Mouse (Mus musculus): Measurements from ENCODE around the gene H3f3b. TPM values are rescaled to one million over a fixed set of nuclear protein-coding genes. Genes with fewer than 3 reads are reported as not detected.
"Not testable (repeated sequence)": the region's sequence is repeated elsewhere in the genome, so short reads cannot be mapped to it uniquely, and the experiment has no call there.

H3f3b gene
- polyA plus RNA-seq, 1 experiment, result 217 TPM

DNA sequence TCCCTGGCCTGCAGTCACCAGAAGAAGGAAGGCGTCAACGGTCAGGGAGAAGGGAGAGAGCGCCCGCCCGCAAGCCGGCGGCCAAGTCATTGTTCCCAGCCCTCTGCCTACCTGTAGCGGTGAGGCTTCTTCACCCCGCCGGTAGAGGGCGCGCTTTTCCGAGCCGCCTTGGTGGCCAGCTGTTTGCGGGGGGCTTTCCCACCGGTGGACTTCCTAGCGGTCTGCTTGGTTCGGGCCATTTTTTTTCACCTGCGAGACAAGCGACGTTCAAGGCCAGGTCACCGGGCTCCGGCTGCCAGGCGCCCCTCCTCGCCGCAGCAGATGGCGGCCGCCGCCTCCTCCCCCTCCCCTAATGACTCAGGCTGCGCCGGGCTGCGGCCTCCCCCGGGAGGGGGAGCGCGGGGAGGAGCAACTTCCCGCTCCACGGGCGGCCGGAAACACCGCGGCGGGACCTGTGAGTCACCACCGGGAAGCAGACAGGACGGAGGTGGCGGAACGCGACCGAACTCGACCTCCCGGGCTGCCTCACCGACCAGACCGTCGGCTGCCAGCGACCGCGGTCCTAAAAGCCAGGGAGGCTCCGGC, 3.9 kb downstream of the H3f3b start:
- no peaks in the 10 kb centered on the region for H3K4me1 ChIP-seq (ENCODE audit: control insufficient read depth, insufficient read depth, low read length)

DNA sequence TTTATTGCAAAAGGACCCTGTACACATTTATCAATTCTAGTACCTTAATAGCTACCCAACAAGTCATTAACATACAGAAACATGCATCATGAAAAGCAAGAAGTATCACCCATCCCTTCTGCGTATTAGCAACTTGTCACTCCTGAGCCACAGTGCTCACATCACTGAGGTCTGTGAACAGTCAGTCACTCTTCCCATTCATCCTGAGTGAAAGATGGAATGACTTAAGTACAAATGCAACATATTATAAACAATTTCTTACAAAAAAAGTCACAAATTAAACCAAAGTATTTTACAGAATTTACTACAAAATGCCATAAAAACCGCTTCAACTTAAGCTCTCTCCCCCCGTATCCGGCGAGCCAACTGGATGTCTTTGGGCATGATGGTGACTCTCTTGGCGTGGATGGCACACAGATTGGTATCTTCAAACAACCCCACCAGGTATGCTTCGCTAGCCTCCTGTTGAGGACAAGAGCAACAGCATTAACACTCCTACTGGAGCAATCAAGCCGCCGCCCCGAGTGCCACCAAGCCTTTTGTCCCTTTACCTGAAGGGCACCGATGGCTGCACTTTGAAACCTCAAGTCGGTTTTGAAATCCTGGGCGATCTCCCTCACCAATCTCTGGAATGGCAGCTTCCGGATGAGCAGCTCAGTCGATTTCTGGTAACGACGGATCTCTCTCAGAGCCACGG, 4.5 kb downstream of the H3f3b start:
- H3K4me3 ChIP-seq (ENCODE audit: insufficient read depth, low read length), result peak overlapping the region; percentile 91
- peak overlapping the region; percentile 94; the same call in 1 of the 2 replicates for H3K27ac ChIP-seq (ENCODE audit: insufficient read depth, low read length)
- not testable (repeated sequence) for H3K4me1 ChIP-seq (ENCODE audit: control insufficient read depth, insufficient read depth, low read length)

More for the DNA sequence above, 3.9 kb downstream of the H3f3b start:
- Histone ChIP-seq H3K4me3 (ENCODE audit: insufficient read depth, low read length) (peak overlapping the region; percentile 91), H3K27ac (ENCODE audit: insufficient read depth, low read length) (peak overlapping the region; percentile 94)
- TF ChIP-seq CTCF (IDR thresholded peaks at IDR 0.05; ENCODE audit: extremely low read depth, insufficient read depth, low read length) (peak; percentile 45), POLR2A (IDR thresholded peaks at IDR 0.05; ENCODE audit: extremely low read depth, insufficient read depth, low read length) (no peak)

DNA sequence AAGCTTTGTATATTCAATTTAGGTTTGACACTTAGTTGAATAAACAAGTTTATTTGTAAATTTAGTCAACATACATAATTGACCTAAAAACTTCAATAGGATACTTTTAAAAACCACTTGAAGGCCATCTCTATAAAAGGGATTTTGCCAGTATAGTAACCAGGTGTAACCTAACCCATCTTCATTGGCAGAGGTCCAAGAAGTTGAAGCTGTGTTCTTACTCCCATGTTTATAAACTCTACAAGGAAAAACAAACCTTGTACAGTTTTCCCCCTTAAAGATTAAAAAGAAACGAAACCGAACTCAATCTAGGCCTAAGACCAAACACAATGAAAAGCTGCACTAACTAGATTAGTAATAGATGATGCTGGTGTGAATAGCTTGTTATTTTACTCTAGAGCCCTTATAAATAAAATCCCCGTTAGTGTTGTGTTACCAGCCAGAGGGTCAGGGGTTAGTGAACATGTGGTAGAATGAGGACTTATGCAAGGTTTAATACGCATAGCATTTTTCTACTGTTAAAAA, 5.4 kb downstream of the H3f3b start:
- Histone ChIP-seq H3K27ac (ENCODE audit: insufficient read depth, low read length) (no peak overlapping the region), H3K4me3 (ENCODE audit: insufficient read depth, low read length) (no peak overlapping the region), H3K4me1 (ENCODE audit: control insufficient read depth, insufficient read depth, low read length) (no peaks in the 10 kb centered on the region)
- TF ChIP-seq CTCF (IDR thresholded peaks at IDR 0.05; ENCODE audit: extremely low read depth, insufficient read depth, low read length), result no peak
- TF ChIP-seq POLR2A (IDR thresholded peaks at IDR 0.05; ENCODE audit: extremely low read depth, insufficient read depth, low read length), result no peak

DNA sequence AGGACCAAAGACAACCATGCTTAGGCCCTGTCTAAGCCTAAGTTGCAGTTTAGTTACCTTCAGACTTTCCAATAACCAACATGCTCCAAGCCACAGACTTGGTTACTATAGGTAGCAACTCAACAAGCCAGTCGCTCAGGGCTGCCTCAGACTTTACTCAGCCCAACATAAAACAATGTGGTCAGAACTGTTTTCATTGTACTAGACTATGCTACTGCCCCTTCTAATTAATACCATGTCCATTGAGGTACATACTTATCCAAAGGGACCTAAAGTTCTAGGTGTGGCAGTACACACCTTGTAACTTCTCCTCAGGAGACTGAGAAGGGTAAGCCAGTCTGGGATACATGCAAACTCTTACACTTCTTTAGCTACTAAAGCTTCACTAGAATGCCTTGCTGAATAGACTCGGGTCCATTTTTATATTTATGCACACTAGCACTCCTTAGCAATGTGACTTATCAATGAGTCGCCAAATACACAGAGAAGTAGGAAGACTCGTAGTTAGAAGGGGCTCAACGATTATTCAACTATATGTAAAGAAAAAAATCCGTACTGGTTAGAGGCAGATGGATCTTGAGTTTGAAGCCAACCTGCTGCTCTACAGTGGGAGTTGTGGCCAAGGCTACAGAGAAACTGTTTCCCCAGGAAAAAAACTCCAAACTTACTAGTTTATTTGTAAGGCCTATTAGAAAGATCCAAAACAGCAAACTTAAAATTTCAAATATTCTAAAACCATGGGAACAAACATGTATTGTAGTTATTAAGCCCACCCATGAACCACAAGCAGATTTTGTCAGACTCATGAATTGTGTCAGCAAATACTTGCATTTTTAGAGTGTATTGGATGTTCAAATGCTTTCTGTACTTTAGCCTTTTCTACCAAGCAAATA, 6.2 kb downstream of the H3f3b start:
- TF ChIP-seq CTCF (IDR thresholded peaks at IDR 0.05; ENCODE audit: extremely low read depth, insufficient read depth, low read length) (no peak), POLR2A (IDR thresholded peaks at IDR 0.05; ENCODE audit: extremely low read depth, insufficient read depth, low read length) (no peak)
- H3K27ac ChIP-seq (ENCODE audit: insufficient read depth, low read length), result no peak overlapping the region
- H3K4me3 ChIP-seq (ENCODE audit: insufficient read depth, low read length), result no peak overlapping the region
- H3K4me1 ChIP-seq (ENCODE audit: control insufficient read depth, insufficient read depth, low read length), result no peaks in the 10 kb centered on the region

DNA sequence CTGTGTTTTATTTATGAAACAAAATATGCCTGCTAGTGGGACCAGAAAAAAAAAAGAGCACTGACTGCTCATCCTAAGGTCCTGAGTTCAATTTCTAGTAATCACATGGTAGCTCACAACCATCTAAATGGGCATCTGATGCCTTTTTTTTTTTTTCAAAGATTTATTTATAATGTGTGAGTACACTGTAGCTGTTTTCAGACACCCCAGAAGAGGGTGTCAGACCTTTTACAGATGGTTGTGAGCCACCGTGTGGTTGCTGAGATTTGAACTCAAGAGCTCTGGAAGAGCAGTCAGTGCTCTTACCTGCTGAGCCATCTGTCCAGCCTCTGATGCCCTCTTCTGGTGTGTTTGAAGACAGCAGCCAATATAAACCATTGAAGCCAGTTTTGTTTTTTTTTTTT, 7.2 kb downstream of the H3f3b start:
- TF ChIP-seq POLR2A (IDR thresholded peaks at IDR 0.05; ENCODE audit: extremely low read depth, insufficient read depth, low read length) (no peak), CTCF (IDR thresholded peaks at IDR 0.05; ENCODE audit: extremely low read depth, insufficient read depth, low read length) (0 out of 2 replicates have a peak, but pooled peaks have one; percentile 17)
- no peaks in the 10 kb centered on the region for H3K4me1 ChIP-seq (ENCODE audit: control insufficient read depth, insufficient read depth, low read length)
- H3K27ac ChIP-seq (ENCODE audit: insufficient read depth, low read length), result no peak overlapping the region
- H3K4me3 ChIP-seq (ENCODE audit: insufficient read depth, low read length), result no peak overlapping the region

DNA sequence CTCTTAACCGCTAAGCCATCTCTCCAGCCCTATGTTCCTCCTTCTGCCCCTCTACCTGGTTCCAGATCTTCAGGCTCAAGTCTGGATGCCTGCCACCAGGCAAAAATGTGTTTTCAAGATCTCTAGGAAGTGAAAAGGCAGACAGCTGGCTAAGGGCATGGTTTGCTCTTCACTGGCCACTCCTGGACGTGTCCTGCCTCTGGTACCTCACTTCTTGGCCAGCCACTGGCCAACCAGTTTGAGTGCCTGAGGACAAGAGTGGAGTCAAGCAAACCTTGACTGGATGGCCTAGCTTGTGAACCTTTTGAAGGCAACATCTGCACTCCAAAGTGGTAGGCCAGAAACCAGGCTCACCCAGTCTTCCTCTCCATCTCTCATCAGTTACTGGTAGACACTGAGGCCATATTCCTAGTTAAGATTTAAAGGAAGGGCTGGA, 7.8 kb downstream of the H3f3b start:
- Histone ChIP-seq H3K4me3 (ENCODE audit: insufficient read depth, low read length) (no peak overlapping the region), H3K27ac (ENCODE audit: insufficient read depth, low read length) (no peak overlapping the region), H3K4me1 (ENCODE audit: control insufficient read depth, insufficient read depth, low read length) (no peaks in the 10 kb centered on the region)
- TF ChIP-seq CTCF (IDR thresholded peaks at IDR 0.05; ENCODE audit: extremely low read depth, insufficient read depth, low read length), result no peak
- peak; percentile 41; the same call in 1 of the 2 replicates for TF ChIP-seq POLR2A (IDR thresholded peaks at IDR 0.05; ENCODE audit: extremely low read depth, insufficient read depth, low read length)

DNA sequence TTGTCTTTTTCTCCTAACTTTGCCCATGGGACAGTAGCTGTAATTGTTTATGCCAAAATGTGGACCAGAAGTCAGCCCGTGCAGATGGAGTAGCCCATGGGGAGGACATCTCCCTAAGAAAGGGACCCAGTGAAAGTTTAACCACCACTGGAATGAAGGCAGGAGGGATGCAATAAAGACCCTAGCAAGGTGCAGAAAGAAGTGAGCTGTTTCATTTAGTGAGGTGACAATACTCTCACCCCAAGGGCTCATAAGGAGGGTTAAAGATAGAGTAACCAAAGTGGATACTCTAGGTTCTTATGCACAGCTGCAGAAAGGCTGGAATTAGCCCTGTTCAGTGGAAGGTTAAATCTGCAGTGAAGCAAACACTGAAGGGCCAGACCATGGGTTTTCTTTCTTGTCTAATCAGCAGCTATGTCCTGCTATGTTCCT, 8.4 kb downstream of the H3f3b start:
- TF ChIP-seq CTCF (IDR thresholded peaks at IDR 0.05; ENCODE audit: extremely low read depth, insufficient read depth, low read length), result no peak
- no peak for TF ChIP-seq POLR2A (IDR thresholded peaks at IDR 0.05; ENCODE audit: extremely low read depth, insufficient read depth, low read length)
- Histone ChIP-seq H3K4me3 (ENCODE audit: insufficient read depth, low read length) (no peak overlapping the region), H3K27ac (ENCODE audit: insufficient read depth, low read length) (no peak overlapping the region), H3K4me1 (ENCODE audit: control insufficient read depth, insufficient read depth, low read length) (no peaks in the 10 kb centered on the region)

DNA sequence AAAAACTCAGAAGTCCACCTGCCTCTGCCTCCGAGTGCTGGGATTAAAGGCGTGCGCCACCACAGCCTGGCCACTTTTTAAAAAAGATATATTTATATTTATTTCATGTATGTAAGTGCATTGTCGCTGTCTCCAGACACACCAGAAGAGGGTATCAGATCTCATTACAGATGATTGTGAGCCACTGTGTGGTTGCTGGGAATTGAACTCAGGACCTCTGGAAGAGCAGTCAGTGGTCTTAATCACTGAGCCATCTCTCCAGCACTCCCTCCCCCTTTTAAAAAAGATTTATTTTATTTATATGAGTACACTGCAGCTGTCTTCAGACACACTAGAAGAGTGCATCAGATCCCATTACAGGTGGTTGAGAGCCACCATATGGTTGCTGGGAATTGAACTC, 8.9 kb downstream of the H3f3b start:
- H3K4me3 ChIP-seq (ENCODE audit: insufficient read depth, low read length); H3K4me1 ChIP-seq (ENCODE audit: control insufficient read depth, insufficient read depth, low read length); H3K27ac ChIP-seq (ENCODE audit: insufficient read depth, low read length): not testable (repeated sequence)

DNA sequence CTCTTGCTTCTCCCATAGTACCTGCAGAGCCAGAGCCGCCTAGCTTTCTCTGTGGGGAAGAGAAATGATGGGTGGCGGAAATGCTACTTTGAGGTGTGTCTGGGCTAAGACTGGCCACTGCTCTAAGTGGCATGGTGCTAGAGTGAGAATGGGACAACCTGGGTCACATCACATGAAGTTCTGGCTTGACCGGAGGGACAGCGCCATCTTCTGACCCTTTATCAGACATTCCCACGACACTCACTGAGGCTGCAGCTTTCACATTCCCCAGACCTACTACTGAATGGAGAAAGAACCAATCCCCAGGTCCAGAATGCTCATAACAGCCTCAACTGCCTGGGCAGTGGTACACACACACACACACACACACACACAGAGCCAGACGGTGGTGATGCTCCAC, 9.7 kb downstream of the H3f3b start:
- TF ChIP-seq CTCF (IDR thresholded peaks at IDR 0.05; ENCODE audit: extremely low read depth, insufficient read depth, low read length) (peak; percentile 56), POLR2A (IDR thresholded peaks at IDR 0.05; ENCODE audit: extremely low read depth, insufficient read depth, low read length) (no peak)
- Histone ChIP-seq H3K4me3 (ENCODE audit: insufficient read depth, low read length) (no peak overlapping the region), H3K4me1 (ENCODE audit: control insufficient read depth, insufficient read depth, low read length) (no peaks in the 10 kb centered on the region; the same call in 1 of the 2 replicates)

More for the DNA sequence above, 9.7 kb downstream of the H3f3b start:
- H3K27ac ChIP-seq (ENCODE audit: insufficient read depth, low read length), result no peak overlapping the region
